Mouse (Mus musculus) cerebellum, postnatal 10 days (tissue): Measurements from ENCODE around the gene Nid2.

ENCODE experiments used
- DNase-seq, 2 experiments: peaks; one replicate each; pipeline ENCODE4 v3.0.0; 2021; ENCODE audit warnings: mixed read lengths in 2 of 2

Nid2 gene

GRCm38 (mm10) chr14:19746232-19746631 lies 4.8 kb upstream of the Nid2 start:
- no peak for DNase-seq

- no peak for DNase-seq
These were observed 4.3 kb upstream of the Nid2 start for GRCm38 (mm10) chr14:19746731-19747130.

- no peak for DNase-seq
These were observed 1.3 kb upstream of the Nid2 start for GRCm38 (mm10) chr14:19749743-19750142.

DNA sequence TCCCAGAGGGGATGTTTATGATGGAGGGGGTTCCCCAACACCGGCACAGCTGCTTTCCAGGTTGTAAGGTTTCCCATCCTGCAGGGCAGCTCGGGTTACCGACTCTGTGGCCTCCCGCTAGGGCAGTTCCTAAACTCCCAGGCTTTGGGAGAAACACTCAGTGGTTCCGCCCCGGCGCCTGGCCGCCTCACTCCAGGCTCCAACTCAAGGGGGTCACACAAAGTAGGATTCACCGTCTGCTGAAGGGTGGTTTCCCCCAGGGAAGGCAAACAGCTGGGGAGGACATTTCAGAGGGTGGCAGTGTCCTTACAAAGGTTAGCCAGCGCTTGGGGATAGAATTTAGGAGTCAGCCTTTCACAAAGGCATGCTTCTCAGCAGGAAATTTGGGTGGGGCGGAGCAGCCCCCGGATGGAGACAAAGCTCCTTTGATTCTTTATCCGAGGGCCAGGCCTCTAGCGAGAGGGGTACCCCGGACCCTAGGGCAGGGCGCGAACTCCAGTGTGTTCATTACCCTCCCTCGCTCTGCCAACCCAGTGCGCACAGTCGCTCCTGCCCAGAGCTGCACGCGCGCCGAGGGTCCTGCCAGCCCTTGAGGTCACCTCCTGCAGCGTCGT lies 547 bp upstream of the Nid2 start:
- DNase-seq: no peak

DNA sequence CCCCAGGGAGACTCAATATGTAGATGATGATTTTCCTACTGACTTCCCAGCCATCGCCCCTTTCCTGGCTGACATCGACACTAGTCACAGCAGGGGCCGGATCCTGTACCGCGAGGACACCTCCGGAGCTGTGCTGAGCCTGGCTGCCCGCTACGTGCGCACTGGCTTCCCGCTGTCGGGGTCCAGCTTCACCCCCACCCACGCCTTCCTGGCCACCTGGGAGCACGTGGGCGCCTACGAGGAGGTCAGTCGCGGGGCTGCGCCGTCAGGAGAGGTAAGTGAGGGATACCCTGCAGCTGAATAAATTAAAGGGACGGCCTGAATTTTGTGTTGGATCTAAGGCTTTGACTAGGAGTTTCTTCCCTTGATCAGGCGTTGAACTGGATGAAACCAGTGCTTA lies 1.2 kb downstream of the Nid2 start:
- peak in 1 of 2 experiments; percentile 24 for DNase-seq

DNA sequence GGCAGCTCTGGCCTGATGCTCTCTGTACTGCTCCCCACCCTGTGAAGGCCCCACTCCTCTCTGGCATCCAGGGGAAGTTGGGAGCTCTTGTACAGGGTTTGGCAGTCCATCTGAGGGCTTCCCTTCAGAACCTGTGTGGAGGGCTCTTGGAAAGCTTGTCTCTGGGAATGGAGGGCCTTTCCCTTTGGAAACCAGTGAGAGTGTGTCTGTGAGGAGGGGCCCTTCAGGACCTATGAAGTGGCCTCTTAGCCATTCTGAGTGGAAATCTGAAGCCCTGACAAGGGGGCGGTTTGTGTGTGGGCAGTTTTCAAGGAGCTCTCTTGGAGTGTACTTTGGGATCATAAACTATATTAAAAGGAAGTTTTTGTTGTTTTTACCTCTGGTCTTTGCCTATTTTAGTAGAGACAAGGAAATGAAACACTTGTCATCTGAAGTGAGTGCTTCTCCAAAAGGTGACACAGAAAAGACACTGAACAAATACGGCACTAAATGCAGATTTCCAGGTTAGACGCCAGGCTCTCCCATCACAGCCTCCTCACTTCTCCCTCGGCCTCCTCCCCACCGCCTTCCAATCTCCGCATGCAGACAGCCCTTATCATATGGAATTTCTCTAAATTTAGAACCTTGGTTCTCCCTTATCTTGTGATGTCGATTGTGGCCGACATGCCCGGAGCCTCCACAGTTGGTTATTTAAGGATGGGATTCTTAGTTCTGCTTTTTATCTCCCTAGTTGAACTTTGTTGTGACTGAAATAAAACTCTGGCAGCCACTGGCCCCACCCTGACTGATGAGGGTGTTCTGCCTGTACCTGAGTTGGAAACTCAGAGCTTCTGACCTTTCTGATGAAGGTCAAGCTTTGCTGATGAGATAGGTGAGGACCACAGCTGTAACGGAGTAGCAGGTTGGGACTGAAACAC lies 8.5 kb downstream of the Nid2 start:
- DNase-seq: no peak

GRCm38 (mm10) chr14:19760721-19761120 lies 9.7 kb downstream of the Nid2 start:
- DNase-seq: peak in 1 of 2 experiments; percentile 22

DNA sequence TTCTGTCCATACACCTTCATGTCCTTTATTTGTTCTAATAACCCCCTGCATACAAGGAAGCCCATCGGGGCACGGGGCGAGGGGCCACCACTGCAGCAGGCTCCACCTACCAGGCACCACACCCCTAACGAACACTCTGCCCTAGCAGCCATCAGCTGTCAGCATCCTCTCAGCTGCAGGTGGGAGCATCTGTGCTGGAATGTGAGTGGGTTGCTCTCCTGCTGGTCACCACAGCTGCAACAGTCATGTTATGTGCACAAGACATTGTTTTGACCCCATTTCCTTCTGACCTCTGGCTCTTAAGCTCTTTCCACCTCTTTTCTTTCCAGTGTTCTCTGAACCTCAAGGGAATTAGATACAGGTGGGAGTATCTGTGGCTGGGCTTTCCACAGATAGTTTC lies 10.9 kb downstream of the Nid2 start:
- no peak for DNase-seq

DNA sequence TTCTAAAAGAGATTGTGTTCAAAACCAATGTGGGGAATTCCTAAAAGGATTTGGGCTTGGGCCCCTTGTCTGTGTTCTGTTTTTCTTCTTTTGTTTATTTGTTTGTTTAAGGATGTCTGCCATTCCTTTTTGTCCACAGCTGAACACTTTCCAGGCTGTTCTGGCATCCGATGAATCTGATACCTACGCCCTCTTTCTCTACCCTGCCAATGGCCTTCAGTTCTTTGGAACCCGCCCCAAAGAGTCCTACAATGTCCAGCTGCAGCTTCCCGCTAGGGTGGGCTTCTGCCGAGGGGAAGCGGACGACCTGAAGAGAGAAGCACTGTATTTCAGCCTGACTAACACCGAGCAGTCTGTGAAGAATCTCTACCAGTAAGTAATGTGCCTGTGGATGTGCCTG lies 12.5 kb downstream of the Nid2 start:
- DNase-seq: peak; percentile 20 to 39

- DNase-seq: no peak
These were observed 13.3 kb downstream of the Nid2 start for GRCm38 (mm10) chr14:19764331-19764730.

GRCm38 (mm10) chr14:19765539-19766379 lies 14.7 kb downstream of the Nid2 start:
- no peak for DNase-seq

DNA sequence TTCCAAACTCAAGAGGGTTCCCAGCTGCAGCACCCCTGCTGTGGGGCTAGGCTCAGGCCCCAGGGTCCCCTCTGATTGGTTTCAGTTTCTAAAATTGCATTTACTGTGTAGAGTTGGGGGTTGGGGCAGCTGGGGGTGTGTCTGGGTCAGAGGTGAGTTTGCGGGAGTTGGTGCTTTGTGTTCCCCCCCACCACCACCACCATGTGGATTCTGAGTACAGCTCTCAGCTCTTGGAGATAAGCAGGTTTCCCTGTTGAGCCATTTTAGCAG lies 15.2 kb downstream of the Nid2 start:
- DNase-seq: peak in 1 of 2 experiments; percentile 10

DNA sequence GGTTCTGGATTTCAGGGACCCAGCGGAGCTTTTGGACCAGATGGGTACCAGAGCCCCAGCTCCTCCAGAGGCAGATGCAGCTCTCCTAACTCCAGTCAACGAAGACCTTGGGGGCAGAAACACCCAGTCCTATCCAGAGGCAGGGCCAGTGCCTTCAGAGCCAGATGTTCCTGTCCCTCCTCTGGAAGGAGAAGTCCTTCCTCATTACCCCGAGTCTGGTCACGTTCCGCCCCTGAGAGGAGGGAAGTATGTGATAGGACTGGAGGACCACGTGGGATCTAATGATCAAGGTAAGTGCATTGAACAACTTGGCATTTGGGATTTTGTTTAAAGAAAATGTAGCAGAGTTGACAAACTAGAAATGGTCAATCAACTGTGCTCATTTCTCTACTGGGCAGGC lies 17.6 kb downstream of the Nid2 start:
- no peak for DNase-seq

GRCm38 (mm10) chr14:19769441-19770200 lies 18.6 kb downstream of the Nid2 start:
- peak; percentile 20 to 28 for DNase-seq

DNA sequence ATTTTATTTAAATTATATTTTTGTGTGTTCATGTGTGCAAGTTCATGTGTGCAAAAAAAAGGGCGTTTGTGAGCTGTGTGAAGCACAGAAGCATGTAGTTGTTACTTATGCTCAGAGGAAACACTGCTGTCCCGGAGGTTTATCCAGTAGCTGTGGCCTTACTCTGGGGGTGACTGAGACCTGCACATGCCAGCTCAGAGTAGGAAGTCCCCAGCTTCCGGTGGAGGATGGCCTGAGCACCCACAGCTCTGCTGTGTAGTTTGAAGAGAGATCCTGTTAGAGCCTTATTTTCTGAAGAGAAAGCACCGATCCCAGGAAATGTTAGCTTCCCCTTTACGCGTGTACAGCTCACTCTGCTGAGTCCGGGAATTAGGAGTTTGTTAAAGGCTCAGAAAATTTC lies 20.1 kb downstream of the Nid2 start:
- no peak for DNase-seq

- DNase-seq: no peak
These were observed 23.1 kb downstream of the Nid2 start for GRCm38 (mm10) chr14:19774036-19774628.

DNA sequence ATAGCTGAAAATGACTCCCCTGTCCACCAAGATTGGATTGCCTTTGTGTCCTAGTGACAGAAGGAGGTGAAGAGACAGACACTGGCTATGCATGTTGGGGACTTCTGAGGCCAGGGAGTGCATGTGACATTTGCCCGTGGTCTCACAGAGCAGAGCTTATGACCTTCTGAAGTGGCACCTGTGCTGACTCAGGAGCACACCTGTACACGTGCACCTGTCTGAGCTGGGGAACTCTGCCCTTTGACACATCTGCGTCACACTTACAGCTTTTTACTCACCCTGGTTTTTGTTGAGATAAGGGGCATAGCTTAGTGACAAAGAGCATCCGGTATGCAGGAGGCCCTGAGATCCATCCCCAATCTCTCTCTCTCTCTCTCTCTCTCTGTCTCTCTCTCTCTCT lies 24.4 kb downstream of the Nid2 start:
- DNase-seq: no peak

DNA sequence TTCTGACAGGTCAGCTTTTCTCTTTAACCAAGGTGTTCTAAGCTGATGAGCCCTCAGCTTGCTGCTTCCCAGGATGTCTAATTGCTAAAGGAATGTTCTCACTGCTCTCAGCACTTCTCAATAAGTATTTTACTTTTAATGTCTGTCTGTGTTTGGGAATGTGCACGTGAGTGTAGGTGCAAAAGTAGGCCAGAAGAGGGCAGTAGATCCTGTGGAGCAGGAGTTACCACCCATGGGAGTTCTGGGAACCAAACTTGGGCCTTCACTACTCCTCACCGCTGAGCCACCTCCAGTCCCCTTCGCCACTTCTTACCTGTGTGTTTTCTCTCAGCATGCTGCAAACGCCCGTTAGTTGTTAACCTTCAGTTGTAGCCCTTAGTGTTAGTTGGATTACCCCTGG lies 25.1 kb downstream of the Nid2 start:
- no peak for DNase-seq

DNA sequence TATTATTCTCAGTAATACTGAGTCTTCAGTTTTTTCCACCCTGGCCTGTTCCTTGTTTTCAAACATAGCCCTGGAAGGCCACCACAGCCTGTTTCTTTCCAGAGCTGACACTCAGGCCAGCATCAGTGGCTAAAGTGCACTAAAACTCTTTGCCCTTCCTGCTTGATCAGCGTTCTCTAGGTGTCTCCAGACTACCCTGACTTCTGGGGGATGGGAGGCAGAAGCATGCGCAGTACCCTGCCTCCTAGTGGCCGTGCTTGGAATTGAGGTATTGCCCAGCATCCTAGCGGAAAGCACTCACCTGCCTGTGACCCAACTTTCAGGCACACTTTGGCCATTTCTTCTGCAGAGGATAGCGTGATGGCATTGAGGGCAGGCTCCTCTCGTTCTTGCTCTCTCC lies 25.8 kb downstream of the Nid2 start:
- DNase-seq: peak; percentile 60 to 62

- DNase-seq: no peak
These were observed 26.3 kb downstream of the Nid2 start for GRCm38 (mm10) chr14:19777365-19777764.

DNA sequence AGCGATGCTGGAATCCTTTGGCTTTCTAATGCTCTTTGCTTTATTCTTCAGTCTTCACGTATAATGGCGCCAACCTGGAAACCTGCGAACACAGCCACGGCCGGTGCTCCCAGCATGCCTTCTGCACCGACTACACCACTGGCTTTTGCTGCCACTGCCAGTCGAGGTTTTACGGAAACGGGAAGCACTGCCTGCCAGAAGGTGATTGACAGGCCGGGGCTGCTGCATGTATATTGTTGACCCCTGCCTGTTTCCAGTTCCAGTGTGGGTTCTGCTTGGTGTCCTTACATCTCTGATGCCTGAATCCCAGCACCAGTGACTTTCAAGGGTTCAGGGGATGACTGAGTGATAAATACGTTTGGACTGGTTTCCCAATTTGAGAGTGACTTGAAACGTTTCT lies 26.9 kb downstream of the Nid2 start:
- no peak for DNase-seq

- DNase-seq: no peak
These were observed 34.9 kb downstream of the Nid2 start for GRCm38 (mm10) chr14:19785797-19786588.
